Mouse (Mus musculus) forebrain, postnatal 0 days (tissue): Measurements from ENCODE around the gene Tgm1. TPM values are rescaled to one million over a fixed set of nuclear protein-coding genes. Genes with fewer than 3 reads are reported as not detected.

ENCODE experiments used
- ATAC-seq: fragments of 200-750 bp; cut with Nextera tagmentation; 2 replicates; pipeline ENCODE4 v1.8.0; 2017; ENCODE audit warnings: mild to moderate bottlenecking, moderate library complexity
- DNase-seq: peaks from one replicate; pipeline ENCODE4 v3.0.0-alpha.2; 2015
- H3K27ac ChIP-seq: fragments of 300-500 bp; sonication (generic); 2 replicates; pipeline ENCODE4 v1.5.1; 2014; ENCODE audit warnings: low read depth, mild to moderate bottlenecking, antibody characterized with exemption, low read length, moderate library complexity, mixed read lengths
- H3K27me3 ChIP-seq: fragments of 300-500 bp; sonication (generic); 2 replicates; pipeline ENCODE4 v1.6.1; 2014; ENCODE audit warnings: mild to moderate bottlenecking, low read length, mixed read lengths; ENCODE audit not compliant: insufficient read depth
- H3K36me3 ChIP-seq: fragments of 300-500 bp; sonication (generic); 2 replicates; pipeline ENCODE4 v1.6.1; 2014; ENCODE audit warnings: mild to moderate bottlenecking, moderate library complexity; ENCODE audit not compliant: insufficient read depth
- H3K4me1 ChIP-seq: fragments of 300-500 bp; sonication (generic); 2 replicates; pipeline ENCODE4 v1.6.1; 2014; ENCODE audit warnings: antibody characterized with exemption; ENCODE audit not compliant: insufficient read depth
- H3K4me2 ChIP-seq: fragments of 300-500 bp; sonication (generic); 2 replicates; pipeline ENCODE4 v1.6.1; 2014; ENCODE audit warnings: low read depth, mild to moderate bottlenecking, moderate library complexity
- H3K4me3 ChIP-seq: fragments of 300-500 bp; sonication (generic); 2 replicates; pipeline ENCODE4 v1.5.1; 2014; ENCODE audit warnings: low read depth, low read length, mixed read lengths
- H3K9ac ChIP-seq: fragments of 300-500 bp; sonication (generic); 2 replicates; pipeline ENCODE4 v1.6.1; 2014; ENCODE audit warnings: mild to moderate bottlenecking
- H3K9me3 ChIP-seq: fragments of 300-500 bp; sonication (generic); 2 replicates; pipeline ENCODE4 v1.6.1; 2016; ENCODE audit warnings: low read length
- CTCF ChIP-seq: sonication (generic); IDR thresholded peaks from 2 replicates; pipeline ENCODE4 v1.5.1; 2016; ENCODE audit warnings: antibody characterized with exemption, control low read depth, low read depth
- WGBS: fragments of 180-500 bp; shearing (Covaris S2); extraction: QIAGEN DNeasy Blood & Tissue Kit; methylation state at CpG from one replicate; pipeline ENCODE4 v1.1.7; 2014; 5-methylcytosine and 5-hydroxymethylcytosine counted together
- polyA plus RNA-seq: library from polyadenylated mRNA; unstranded; fragments of >200 nt; fragmentation: Nextera tagmentation; extraction: Ambion mirVana; gene quantifications from 2 replicates; pipeline ENCODE4 v1.2.1, GENCODE M21; 2015
- total RNA-seq: library from RNA; depleted of rRNA; stranded (reverse); fragments of >200 nt; gene quantifications from 2 replicates; pipeline ENCODE4 v1.2.3, GENCODE M21; 2014

Gene Tgm1
- total and polyA plus RNA-seq, 2 experiments from 2014 or later: 0.05 to 0.21 TPM

- no peak for TF ChIP-seq CTCF
- ATAC-seq: no peak
- peaks cover 6% of the 10 kb centered on the region; the same call in 1 of the 2 replicates for H3K27me3 ChIP-seq
Observed at GRCm38 (mm10) chr14:55716884-55717283, 3.2 kb upstream of the Tgm1 start.

GRCm38 (mm10) chr14:55716271-55716670 is 2.5 kb upstream of the Tgm1 start:
- Histone ChIP-seq H3K4me2 (no peak overlapping the region), H3K4me1 (no peaks in the 10 kb centered on the region), H3K27me3 (peaks cover 6% of the 10 kb centered on the region; the same call in 1 of the 2 replicates), H3K9ac (no peak overlapping the region), H3K36me3 (peaks cover 31% of the 10 kb centered on the region), H3K9me3 (no peaks in the 10 kb centered on the region), H3K4me3 (no peak overlapping the region), H3K27ac (no peak overlapping the region)
- no peak for DNase-seq
- WGBS: 91% methylated on average over 6 of the region's 6 CpGs
- TF ChIP-seq CTCF: no peak
- ATAC-seq: no peak

More at GRCm38 (mm10) chr14:55716884-55717283, 3.2 kb upstream of the Tgm1 start:
- Histone ChIP-seq H3K36me3 (peaks cover 31% of the 10 kb centered on the region), H3K9me3 (no peaks in the 10 kb centered on the region), H3K4me3 (no peak overlapping the region), H3K27ac (no peak overlapping the region), H3K4me2 (no peak overlapping the region), H3K4me1 (no peaks in the 10 kb centered on the region), H3K9ac (no peak overlapping the region)
- no peak for DNase-seq
- WGBS: 92% methylated on average over 8 of the region's 8 CpGs

- H3K27me3 ChIP-seq: peaks cover 6% of the 10 kb centered on the region; the same call in 1 of the 2 replicates
- H3K36me3 ChIP-seq: peaks cover 31% of the 10 kb centered on the region
- no peak overlapping the region for H3K27ac ChIP-seq
- ATAC-seq (no peak), DNase-seq (no peak)
- H3K4me3 ChIP-seq: no peak overlapping the region
- 45% methylated on average over 6 of the region's 6 CpGs for WGBS
- no peak for TF ChIP-seq CTCF
- H3K4me2 ChIP-seq: no peak overlapping the region
- H3K4me1 ChIP-seq: no peaks in the 10 kb centered on the region
- H3K9ac ChIP-seq: no peak overlapping the region
- no peaks in the 10 kb centered on the region for H3K9me3 ChIP-seq
Observed at GRCm38 (mm10) chr14:55714893-55715292, 1.2 kb upstream of the Tgm1 start.

- 14% methylated on average over 24 of the region's 25 CpGs for WGBS
- peaks cover 6% of the 10 kb centered on the region; the same call in 1 of the 2 replicates for H3K27me3 ChIP-seq
- no peak overlapping the region for H3K4me3 ChIP-seq
- no peaks in the 10 kb centered on the region for H3K9me3 ChIP-seq
- H3K4me1 ChIP-seq: no peaks in the 10 kb centered on the region
- no peak for ATAC-seq
- no peak for TF ChIP-seq CTCF
- no peak for DNase-seq
- H3K27ac ChIP-seq: no peak overlapping the region
- no peak overlapping the region for H3K9ac ChIP-seq
- peaks cover 19% of the 10 kb centered on the region for H3K36me3 ChIP-seq
- no peak overlapping the region for H3K4me2 ChIP-seq
Observed at GRCm38 (mm10) chr14:55713007-55713728, 558 bp downstream of the Tgm1 start.

GRCm38 (mm10) chr14:55711786-55712185 is 1.9 kb downstream of the Tgm1 start:
- no peaks in the 10 kb centered on the region for H3K4me1 ChIP-seq
- no peak overlapping the region for H3K27ac ChIP-seq
- no peak overlapping the region for H3K9ac ChIP-seq
- H3K4me3 ChIP-seq: no peak overlapping the region
- 85% methylated on average over 7 of the region's 7 CpGs for WGBS
- no peak for DNase-seq
- no peak for TF ChIP-seq CTCF
- H3K27me3 ChIP-seq: peaks cover 6% of the 10 kb centered on the region; the same call in 1 of the 2 replicates
- no peaks in the 10 kb centered on the region for H3K9me3 ChIP-seq
- H3K4me2 ChIP-seq: no peak overlapping the region
- no peak for ATAC-seq
- peaks cover 8% of the 10 kb centered on the region for H3K36me3 ChIP-seq

GRCm38 (mm10) chr14:55709509-55709908 is 4.2 kb downstream of the Tgm1 start:
- H3K36me3 ChIP-seq: no peaks in the 10 kb centered on the region
- no peak overlapping the region for H3K9ac ChIP-seq
- no peak for DNase-seq
- peaks cover 6% of the 10 kb centered on the region; the same call in 1 of the 2 replicates for H3K27me3 ChIP-seq
- H3K4me3 ChIP-seq: no peak overlapping the region
- H3K4me1 ChIP-seq: no peaks in the 10 kb centered on the region
- no peak overlapping the region for H3K27ac ChIP-seq
- H3K4me2 ChIP-seq: no peak overlapping the region
- TF ChIP-seq CTCF: no peak
- no peaks in the 10 kb centered on the region for H3K9me3 ChIP-seq
- 84% methylated on average over 4 of the region's 4 CpGs for WGBS
- ATAC-seq: no peak

GRCm38 (mm10) chr14:55707397-55707796 is 6.3 kb downstream of the Tgm1 start:
- ATAC-seq: no peak
- Histone ChIP-seq H3K27ac (no peak overlapping the region), H3K9me3 (no peaks in the 10 kb centered on the region), H3K4me2 (no peak overlapping the region), H3K4me3 (no peak overlapping the region), H3K27me3 (no peaks in the 10 kb centered on the region), H3K36me3 (no peaks in the 10 kb centered on the region), H3K9ac (no peak overlapping the region), H3K4me1 (no peaks in the 10 kb centered on the region)
- WGBS: 86% methylated on average over 5 of the region's 5 CpGs
- no peak for DNase-seq
- TF ChIP-seq CTCF: no peak
